Mouse (Mus musculus): Measurements from ENCODE around the gene Becn1.

DNA sequence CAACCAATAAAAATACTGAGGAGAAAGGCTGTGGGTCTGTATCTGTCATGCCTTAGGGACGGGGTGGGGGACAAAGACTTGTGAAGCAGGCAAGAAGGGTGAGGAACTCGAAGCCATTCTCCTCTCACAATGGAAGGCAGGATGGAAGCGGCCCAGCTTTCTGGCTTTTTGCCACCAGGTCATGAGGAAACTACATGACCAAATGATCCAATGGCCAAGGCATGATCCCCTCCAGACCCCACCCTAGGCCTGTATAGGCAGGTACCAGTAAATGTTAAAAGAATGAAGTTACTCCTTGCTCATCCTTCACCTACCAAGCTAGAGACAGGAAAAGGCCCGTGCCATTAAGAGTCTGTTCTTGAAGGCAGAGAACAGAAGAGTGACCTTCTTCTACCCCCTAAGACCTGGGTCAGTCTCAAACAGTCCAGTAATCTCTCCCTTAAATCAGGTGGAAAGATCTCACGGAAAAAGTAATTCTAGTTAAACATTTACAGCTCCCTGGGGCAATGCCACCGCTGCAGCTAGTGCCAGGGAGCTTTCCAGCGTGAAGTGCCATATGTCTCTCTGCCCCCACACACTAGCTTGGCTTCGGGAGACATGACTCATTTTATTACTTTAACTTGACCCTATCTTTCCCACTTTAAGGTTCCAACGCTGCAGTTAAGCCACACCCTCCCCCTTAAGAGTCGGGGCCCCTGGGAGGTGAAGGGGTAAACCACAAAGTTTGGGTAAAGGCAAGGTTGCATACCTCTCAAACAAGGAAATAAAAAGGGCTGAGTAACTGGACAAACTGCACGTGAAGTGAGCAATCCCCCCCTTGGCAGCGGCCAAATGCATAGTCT lies 24.5 kb downstream of the Becn1 start:
- TF ChIP-seq EP300 (IDR thresholded peaks at IDR 0.05; ENCODE audit: low read depth) (no peak), CTCF (IDR thresholded peaks at IDR 0.05; ENCODE audit: low read depth) (no peak)
